Mouse (Mus musculus): ENCODE results near the gene Cntrl.

Gene Cntrl

GRCm38 (mm10) chr2:35216701-35217100 lies 107.4 kb downstream of the Cntrl start:
- DNase-seq (ENCODE audit: low read depth, low spot score) = no peak

GRCm38 (mm10) chr2:35218736-35219135 lies 109.4 kb downstream of the Cntrl start:
- DNase-seq (ENCODE audit: low read depth, low spot score) = no peak

- no peak for DNase-seq (ENCODE audit: low read depth, low spot score)
These were observed 113.6 kb downstream of the Cntrl start for GRCm38 (mm10) chr2:35222822-35223391.

- DNase-seq (ENCODE audit: low read depth, low spot score) = no peak
These were observed 115.0 kb downstream of the Cntrl start for GRCm38 (mm10) chr2:35224285-35224684.

- DNase-seq (ENCODE audit: low read depth, low spot score) = no peak
These were observed 118.9 kb downstream of the Cntrl start for GRCm38 (mm10) chr2:35228145-35228544.
